Mouse (Mus musculus): ENCODE measurements around the gene Fam20b.
A peak's percentile ranks its signal among the peaks of the same experiment; 100 is the strongest.

Fam20b gene

DNA sequence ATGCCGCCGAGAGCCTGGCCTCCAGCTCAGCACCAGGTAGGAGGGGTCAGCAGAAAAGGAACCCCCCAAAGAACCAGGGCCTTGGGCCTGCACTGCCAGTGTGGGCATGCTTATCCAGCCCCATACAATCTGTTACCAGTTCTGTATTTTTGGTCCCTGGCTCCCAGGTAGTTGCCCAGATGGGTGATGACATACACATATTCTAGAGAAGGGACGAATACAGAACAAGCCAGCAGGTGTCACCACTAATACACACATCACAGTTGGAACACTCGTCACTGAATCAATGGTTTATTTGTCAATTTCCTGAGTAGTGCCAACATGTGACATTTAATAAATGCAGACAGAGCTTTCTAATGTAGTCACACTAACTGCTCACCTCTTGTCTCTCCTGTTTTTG, 78.3 kb downstream of the Fam20b start:
- DNase-seq (ENCODE audit: low read depth, low spot score) = no peak

DNA sequence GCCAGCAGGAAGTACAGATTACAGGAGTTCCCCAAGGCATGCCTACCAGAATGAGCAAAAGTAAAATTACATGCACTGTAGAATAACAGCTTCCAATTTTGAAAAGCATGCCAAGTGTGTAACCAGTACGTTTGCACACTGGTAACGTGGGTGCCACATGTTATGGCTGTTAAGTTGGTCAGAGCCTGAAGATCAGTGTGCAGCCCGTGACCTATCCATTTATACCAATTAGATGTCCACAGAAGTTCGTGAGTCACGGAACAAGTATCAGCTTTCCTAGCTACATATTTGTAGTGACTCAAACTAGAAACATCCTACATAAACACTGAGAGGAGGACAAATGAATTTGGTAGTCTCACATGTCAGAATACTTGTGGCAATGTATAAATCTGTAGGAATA, 79.4 kb downstream of the Fam20b start:
- DNase-seq (ENCODE audit: low read depth, low spot score) = no peak

DNA sequence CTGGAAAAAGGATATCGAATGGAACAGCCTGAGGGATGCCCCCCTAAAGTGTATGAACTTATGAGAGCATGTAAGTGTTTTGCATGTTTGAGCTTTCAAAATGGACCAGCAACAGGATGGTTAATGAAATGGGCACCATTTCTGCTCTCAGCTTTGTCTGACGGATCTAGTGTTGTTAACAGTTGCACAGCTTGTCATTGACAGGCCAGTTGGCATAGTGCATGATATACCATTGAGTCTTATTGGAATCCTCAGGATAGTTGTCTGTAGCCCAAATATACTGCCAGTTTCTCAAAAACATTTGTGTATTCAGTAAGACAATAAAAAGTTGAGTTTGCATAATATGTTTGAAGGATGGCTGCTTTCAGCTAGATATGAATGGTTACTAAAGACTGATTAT, 83.7 kb downstream of the Fam20b start:
- DNase-seq (ENCODE audit: low read depth, low spot score) = no peak

DNA sequence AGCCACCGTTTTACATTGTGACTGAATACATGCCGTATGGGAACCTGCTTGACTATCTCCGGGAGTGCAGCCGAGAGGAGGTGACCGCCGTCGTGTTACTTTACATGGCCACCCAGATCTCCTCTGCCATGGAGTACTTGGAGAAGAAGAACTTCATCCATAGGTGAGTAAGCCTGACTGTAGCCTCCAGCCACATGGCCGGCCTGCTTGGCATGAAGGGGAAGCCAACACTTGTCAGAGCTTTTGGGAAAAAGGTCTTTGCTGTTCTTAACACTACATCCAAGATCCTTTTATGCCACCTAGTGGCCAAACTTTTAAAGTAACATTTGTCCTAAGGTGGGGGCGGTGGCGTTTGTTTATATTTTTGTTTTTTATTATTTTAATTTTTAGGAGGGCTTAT, 85.8 kb downstream of the Fam20b start:
- peak; percentile 71 for DNase-seq (ENCODE audit: low read depth, low spot score)

DNA sequence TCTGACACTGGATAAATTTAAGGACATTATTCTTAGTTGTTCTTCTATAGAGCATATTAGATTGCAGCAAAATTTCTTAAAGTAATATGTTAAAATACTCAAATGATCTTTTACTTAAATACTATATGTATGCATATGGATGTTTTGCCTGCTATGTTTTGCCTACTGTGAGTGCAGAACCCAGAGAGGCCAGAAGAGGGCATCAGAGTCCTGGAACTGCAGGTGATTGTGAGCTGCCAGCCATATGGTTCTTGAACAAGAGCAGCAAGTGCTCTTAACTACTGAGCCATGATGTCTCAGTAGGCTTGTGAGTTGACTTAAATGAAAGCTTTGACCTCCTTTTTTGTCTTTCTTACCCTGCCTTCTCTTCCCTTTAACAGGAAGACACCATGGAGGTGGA, 87.9 kb downstream of the Fam20b start:
- DNase-seq (ENCODE audit: low read depth, low spot score) = peak; percentile 76

DNA sequence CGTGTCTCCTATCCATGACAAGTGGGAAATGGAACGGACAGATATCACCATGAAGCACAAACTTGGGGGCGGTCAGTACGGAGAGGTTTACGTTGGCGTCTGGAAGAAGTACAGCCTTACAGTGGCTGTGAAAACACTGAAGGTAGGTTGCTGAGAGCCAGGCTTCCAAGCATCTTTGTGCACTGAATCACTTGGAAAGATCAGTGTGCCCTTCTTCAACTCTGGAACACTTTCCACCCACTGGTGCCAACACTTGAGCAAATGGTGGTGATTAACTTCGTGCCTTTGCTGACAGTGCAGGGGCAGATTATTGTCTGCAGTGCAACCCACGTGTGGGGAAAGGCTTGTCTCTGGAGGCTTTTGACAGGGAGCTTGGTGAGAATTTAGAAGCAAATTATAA, 88.9 kb downstream of the Fam20b start:
- DNase-seq (ENCODE audit: low read depth, low spot score) = no peak

All from R1 (cell line).